Mouse (Mus musculus) midbrain, embryonic 15.5 days (tissue): Measurements from ENCODE around the gene Sgpp1. TPM values are rescaled to one million over a fixed set of nuclear protein-coding genes. Genes with fewer than 3 reads are reported as not detected.

Source experiments
- ATAC-seq: fragments of 200-750 bp; cut with Nextera tagmentation; replicated peaks from 2 replicates; pipeline ENCODE4 v1.8.0; 2017; ENCODE audit warnings: moderate TSS enrichment
- H3K27ac ChIP-seq: fragments of 300-500 bp; sonication (generic); 2 replicates; pipeline ENCODE4 v1.5.1; 2015; ENCODE audit warnings: mild to moderate bottlenecking, inconsistent platforms
- H3K27me3 ChIP-seq: fragments of 300-500 bp; sonication (generic); replicated peaks from 2 replicates; pipeline ENCODE4 v1.6.1; 2015; ENCODE audit warnings: inconsistent platforms
- H3K36me3 ChIP-seq: fragments of 300-500 bp; sonication (generic); replicated peaks from 2 replicates; pipeline ENCODE4 v1.6.1; 2015; ENCODE audit warnings: inconsistent platforms
- H3K4me1 ChIP-seq: fragments of 300-500 bp; sonication (generic); 2 replicates; pipeline ENCODE4 v1.6.1; 2015; ENCODE audit warnings: inconsistent platforms
- H3K4me2 ChIP-seq: fragments of 300-500 bp; sonication (generic); 2 replicates; pipeline ENCODE4 v1.6.1; 2015; ENCODE audit warnings: inconsistent platforms, mild to moderate bottlenecking, moderate library complexity
- H3K4me3 ChIP-seq: fragments of 300-500 bp; sonication (generic); 2 replicates; pipeline ENCODE4 v1.5.1; 2015; ENCODE audit warnings: mild to moderate bottlenecking, inconsistent platforms
- H3K9ac ChIP-seq: fragments of 300-500 bp; sonication (generic); 2 replicates; pipeline ENCODE4 v1.6.1; 2015; ENCODE audit warnings: mild to moderate bottlenecking, inconsistent platforms
- H3K9me3 ChIP-seq: fragments of 300-500 bp; sonication (generic); 2 replicates; pipeline ENCODE4 v1.6.1; 2016; ENCODE audit warnings: inconsistent platforms
- WGBS: fragments of 180-500 bp; shearing (Covaris S2); methylation state at CpG from one replicate; pipeline ENCODE4 v1.1.7; 2015; ENCODE audit warnings: mixed read lengths; 5-methylcytosine and 5-hydroxymethylcytosine counted together
- polyA plus RNA-seq: library from polyadenylated mRNA; unstranded; fragments of >200 nt; fragmentation: Nextera tagmentation; extraction: Ambion mirVana; gene quantifications from 2 replicates; pipeline ENCODE4 v1.2.1, GENCODE M21; 2015

Sgpp1 gene
- polyA plus RNA-seq, 1 experiment from 2014 or later, result 12.5 TPM

DNA sequence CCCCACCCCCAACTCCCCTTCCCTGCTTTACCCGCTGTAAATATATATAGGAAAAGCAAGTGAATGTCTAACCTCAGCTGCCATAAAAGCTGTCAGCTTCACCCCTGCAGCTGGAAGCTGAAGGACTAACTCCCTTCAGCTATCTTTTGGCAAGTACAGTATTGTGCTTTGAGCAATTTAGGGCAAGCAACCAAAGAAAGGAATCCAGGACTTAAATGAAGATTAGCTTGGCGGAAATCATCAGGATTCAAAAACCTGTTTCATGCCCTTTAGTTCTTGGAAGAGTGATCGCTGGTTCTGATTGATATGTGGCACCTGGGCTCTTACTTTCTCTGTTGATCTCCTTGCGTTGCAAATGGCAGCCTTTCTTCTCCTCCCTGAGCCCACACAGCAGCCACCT lies 13.0 kb upstream of the Sgpp1 start:
- H3K27ac ChIP-seq, result no peak overlapping the region
- H3K4me1 ChIP-seq, result no peaks in the 10 kb centered on the region
- no peaks in the 10 kb centered on the region for H3K27me3 ChIP-seq
- H3K9ac ChIP-seq, result no peak overlapping the region
- H3K36me3 ChIP-seq, result no peaks in the 10 kb centered on the region
- no peak overlapping the region for H3K4me2 ChIP-seq
- no peak overlapping the region for H3K4me3 ChIP-seq
- ATAC-seq, result no peak
- H3K9me3 ChIP-seq, result no peaks in the 10 kb centered on the region
- WGBS, result 69% methylated on average over 4 of the region's 4 CpGs

- Histone ChIP-seq H3K36me3 (no peaks in the 10 kb centered on the region), H3K4me3 (no peak overlapping the region), H3K4me2 (no peak overlapping the region), H3K9me3 (no peaks in the 10 kb centered on the region), H3K9ac (no peak overlapping the region), H3K27ac (no peak overlapping the region), H3K27me3 (no peaks in the 10 kb centered on the region), H3K4me1 (no peaks in the 10 kb centered on the region)
- no peak for ATAC-seq
- 70% methylated on average over 14 of the region's 14 CpGs for WGBS
Observed at GRCm38 (mm10) chr12:75745697-75746290, 10.3 kb upstream of the Sgpp1 start.

- H3K27me3 ChIP-seq, result no peaks in the 10 kb centered on the region
- H3K9me3 ChIP-seq, result no peaks in the 10 kb centered on the region
- no peak overlapping the region for H3K9ac ChIP-seq
- no peak overlapping the region for H3K27ac ChIP-seq
- 78% methylated on average over 5 of the region's 5 CpGs for WGBS
- no peaks in the 10 kb centered on the region for H3K36me3 ChIP-seq
- no peaks in the 10 kb centered on the region for H3K4me1 ChIP-seq
- H3K4me3 ChIP-seq, result no peak overlapping the region
- no peak for ATAC-seq
- no peak overlapping the region for H3K4me2 ChIP-seq
Observed at GRCm38 (mm10) chr12:75742101-75742500, 6.6 kb upstream of the Sgpp1 start.

- no peak overlapping the region for H3K4me2 ChIP-seq
- no peaks in the 10 kb centered on the region for H3K4me1 ChIP-seq
- H3K36me3 ChIP-seq, result no peaks in the 10 kb centered on the region
- no peak for ATAC-seq
- H3K9me3 ChIP-seq, result no peaks in the 10 kb centered on the region
- H3K9ac ChIP-seq, result no peak overlapping the region
- no peak overlapping the region for H3K4me3 ChIP-seq
- no peaks in the 10 kb centered on the region for H3K27me3 ChIP-seq
- H3K27ac ChIP-seq, result no peak overlapping the region
- 79% methylated on average over 2 of the region's 2 CpGs for WGBS
Observed at GRCm38 (mm10) chr12:75741273-75741672, 5.7 kb upstream of the Sgpp1 start.

- H3K27me3 ChIP-seq, result no peaks in the 10 kb centered on the region
- H3K4me2 ChIP-seq, result no peak overlapping the region
- no peak for ATAC-seq
- H3K27ac ChIP-seq, result no peak overlapping the region
- no peaks in the 10 kb centered on the region for H3K36me3 ChIP-seq
- H3K9me3 ChIP-seq, result no peaks in the 10 kb centered on the region
- no peak overlapping the region for H3K4me3 ChIP-seq
- H3K9ac ChIP-seq, result no peak overlapping the region
- no peaks in the 10 kb centered on the region for H3K4me1 ChIP-seq
- 84% methylated on average over 1 of the region's 1 CpGs for WGBS
Observed at GRCm38 (mm10) chr12:75740451-75740850, 4.9 kb upstream of the Sgpp1 start.

DNA sequence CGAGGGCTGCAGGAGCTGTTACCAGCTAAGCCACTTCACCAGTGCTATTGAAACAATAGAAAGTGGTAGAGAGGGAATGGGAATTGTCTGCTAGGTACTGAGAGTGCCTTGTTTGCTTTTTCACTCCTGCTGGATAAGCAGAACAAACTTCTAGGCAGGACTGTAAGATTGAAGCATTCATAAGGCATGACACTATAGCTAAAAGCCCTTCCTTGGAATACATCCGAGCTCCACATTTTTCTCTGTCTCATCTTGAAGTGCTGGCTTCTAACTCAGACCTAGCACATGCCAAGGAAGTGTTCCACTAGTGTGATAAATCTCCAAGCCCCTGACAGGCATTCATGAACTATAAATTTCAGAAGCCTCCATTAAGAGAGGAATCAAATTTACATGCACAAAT lies 4.1 kb upstream of the Sgpp1 start:
- ATAC-seq, result no peak
- no peak overlapping the region for H3K4me3 ChIP-seq
- no peak overlapping the region for H3K4me2 ChIP-seq
- no peaks in the 10 kb centered on the region for H3K9me3 ChIP-seq
- no peak overlapping the region for H3K27ac ChIP-seq
- 53% methylated on average over 2 of the region's 2 CpGs for WGBS
- no peaks in the 10 kb centered on the region for H3K36me3 ChIP-seq
- H3K4me1 ChIP-seq, result 0 out of 2 replicates have a peak, but pooled peaks cover 1% of the 10 kb centered on the region
- no peak overlapping the region for H3K9ac ChIP-seq
- H3K27me3 ChIP-seq, result no peaks in the 10 kb centered on the region

- Histone ChIP-seq H3K27me3 (no peaks in the 10 kb centered on the region), H3K4me3 (no peak overlapping the region), H3K4me2 (peak overlapping the region; percentile 84), H3K4me1 (peaks cover 23% of the 10 kb centered on the region), H3K27ac (no peak overlapping the region), H3K9ac (no peak overlapping the region), H3K36me3 (no peaks in the 10 kb centered on the region), H3K9me3 (no peaks in the 10 kb centered on the region)
- WGBS, result 84% methylated on average over 4 of the region's 4 CpGs
- ATAC-seq, result no peak
Observed at GRCm38 (mm10) chr12:75736296-75736695, 767 bp upstream of the Sgpp1 start.

- 4% methylated on average over 17 of the region's 17 CpGs for WGBS
- Histone ChIP-seq H3K27ac (peak overlapping the region; percentile 85), H3K4me2 (peak overlapping the region; percentile 84), H3K27me3 (no peaks in the 10 kb centered on the region), H3K9ac (peak overlapping the region; percentile 76), H3K36me3 (no peaks in the 10 kb centered on the region), H3K4me1 (peaks cover 23% of the 10 kb centered on the region), H3K4me3 (peak overlapping the region; percentile 63), H3K9me3 (no peaks in the 10 kb centered on the region)
- peak; percentile 65 for ATAC-seq
Observed at GRCm38 (mm10) chr12:75734891-75735245, 661 bp downstream of the Sgpp1 start.

DNA sequence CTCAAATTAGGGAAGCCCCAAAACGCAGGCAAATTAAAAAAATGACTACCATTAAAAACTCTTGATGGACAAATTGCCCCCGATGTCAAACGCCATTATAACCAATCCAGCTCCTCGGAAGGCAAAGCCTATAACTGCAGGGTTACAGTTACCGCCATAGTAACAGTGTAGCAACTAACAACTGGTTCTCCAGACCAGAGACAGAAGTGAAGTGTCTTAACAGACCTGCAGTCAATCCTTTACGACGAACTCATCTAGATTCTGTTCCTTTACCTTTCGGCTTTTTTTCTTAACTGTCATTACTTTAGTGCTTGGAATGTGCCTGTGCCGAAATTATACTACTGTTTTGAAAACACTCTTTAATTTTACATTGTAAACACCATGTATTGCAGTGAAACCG lies 1.4 kb downstream of the Sgpp1 start:
- Histone ChIP-seq H3K4me3 (peak overlapping the region; percentile 63), H3K36me3 (no peaks in the 10 kb centered on the region), H3K27me3 (no peaks in the 10 kb centered on the region), H3K9me3 (no peaks in the 10 kb centered on the region), H3K4me1 (peaks cover 23% of the 10 kb centered on the region), H3K9ac (peak overlapping the region; percentile 76; the same call in 1 of the 2 replicates), H3K27ac (no peak overlapping the region), H3K4me2 (peak overlapping the region; percentile 84)
- WGBS, result 29% methylated on average over 10 of the region's 10 CpGs
- no peak for ATAC-seq

GRCm38 (mm10) chr12:75733331-75734070 lies 2.0 kb downstream of the Sgpp1 start:
- 46% methylated on average over 7 of the region's 7 CpGs for WGBS
- Histone ChIP-seq H3K27me3 (no peaks in the 10 kb centered on the region), H3K27ac (no peak overlapping the region), H3K4me2 (peak overlapping the region; percentile 84), H3K36me3 (no peaks in the 10 kb centered on the region), H3K9ac (no peak overlapping the region), H3K9me3 (no peaks in the 10 kb centered on the region), H3K4me3 (peak overlapping the region; percentile 63), H3K4me1 (peaks cover 23% of the 10 kb centered on the region)
- no peak for ATAC-seq

DNA sequence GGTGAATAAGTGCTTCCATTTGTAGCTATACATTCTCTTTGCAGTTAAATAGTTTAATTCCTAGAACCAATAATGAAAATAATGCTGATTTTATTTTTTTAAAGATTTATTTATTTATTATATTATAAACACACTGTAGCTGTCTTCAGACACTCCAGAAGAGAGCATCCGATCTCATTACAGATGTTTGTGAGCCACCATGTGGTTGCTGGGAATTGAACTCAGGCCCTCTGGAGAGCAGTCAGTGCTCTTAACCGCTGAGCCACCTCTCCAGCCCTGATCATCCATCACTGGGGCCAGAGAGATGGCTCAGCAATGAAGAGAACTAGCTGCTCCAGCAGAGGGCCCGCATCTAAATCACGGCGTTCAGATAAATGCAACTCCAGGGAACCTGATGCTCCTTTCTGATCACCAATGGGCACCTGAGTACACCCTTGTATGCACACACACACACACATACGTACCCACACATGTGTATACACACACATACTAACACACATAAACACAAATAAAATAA lies 3.5 kb downstream of the Sgpp1 start:
- ATAC-seq, result no peak
- Histone ChIP-seq H3K4me2 (no peak overlapping the region), H3K4me3 (no peak overlapping the region), H3K9me3 (no peaks in the 10 kb centered on the region), H3K4me1 (peaks cover 23% of the 10 kb centered on the region), H3K27ac (no peak overlapping the region), H3K27me3 (no peaks in the 10 kb centered on the region), H3K36me3 (no peaks in the 10 kb centered on the region), H3K9ac (no peak overlapping the region)
- 61% methylated on average over 6 of the region's 6 CpGs for WGBS

DNA sequence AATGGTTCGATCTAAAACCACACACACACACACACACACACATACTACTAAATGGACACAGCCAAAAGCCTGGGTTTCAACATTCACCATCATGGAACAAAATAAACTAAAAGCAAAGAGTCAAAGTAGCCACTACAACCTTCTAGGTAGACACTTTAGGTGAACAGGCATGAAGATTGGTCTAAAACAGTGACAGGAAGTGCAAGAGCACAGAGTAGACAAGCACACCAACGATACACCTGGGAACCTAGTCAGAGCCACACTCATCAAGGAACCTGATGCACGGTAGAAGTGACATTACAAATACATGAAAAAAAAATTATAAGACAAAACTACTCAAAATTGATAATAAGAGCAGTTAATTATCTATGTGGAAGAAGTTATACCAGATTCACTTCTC lies 4.0 kb downstream of the Sgpp1 start:
- Histone ChIP-seq H3K4me1 (peaks cover 23% of the 10 kb centered on the region), H3K4me2 (no peak overlapping the region), H3K9me3 (no peaks in the 10 kb centered on the region), H3K27ac (no peak overlapping the region), H3K9ac (no peak overlapping the region), H3K4me3 (no peak overlapping the region), H3K27me3 (no peaks in the 10 kb centered on the region), H3K36me3 (no peaks in the 10 kb centered on the region)
- 93% methylated on average over 3 of the region's 3 CpGs for WGBS
- ATAC-seq, result no peak

- Histone ChIP-seq H3K9me3 (no peaks in the 10 kb centered on the region), H3K4me3 (no peak overlapping the region), H3K4me2 (no peak overlapping the region), H3K27ac (no peak overlapping the region), H3K4me1 (peaks cover 23% of the 10 kb centered on the region), H3K27me3 (no peaks in the 10 kb centered on the region), H3K36me3 (no peaks in the 10 kb centered on the region), H3K9ac (no peak overlapping the region)
- WGBS, result 81% methylated on average over 4 of the region's 4 CpGs
- no peak for ATAC-seq
Observed at GRCm38 (mm10) chr12:75730458-75730857, 5.1 kb downstream of the Sgpp1 start.
